Mouse (Mus musculus): ENCODE measurements at regions not wholly inside any gene's neighbourhood (a gene's known extent, or its start where the extent isn't known, plus 50 kb on each side); places are given as distances from the start of the nearest gene placed in this dataset.

DNA sequence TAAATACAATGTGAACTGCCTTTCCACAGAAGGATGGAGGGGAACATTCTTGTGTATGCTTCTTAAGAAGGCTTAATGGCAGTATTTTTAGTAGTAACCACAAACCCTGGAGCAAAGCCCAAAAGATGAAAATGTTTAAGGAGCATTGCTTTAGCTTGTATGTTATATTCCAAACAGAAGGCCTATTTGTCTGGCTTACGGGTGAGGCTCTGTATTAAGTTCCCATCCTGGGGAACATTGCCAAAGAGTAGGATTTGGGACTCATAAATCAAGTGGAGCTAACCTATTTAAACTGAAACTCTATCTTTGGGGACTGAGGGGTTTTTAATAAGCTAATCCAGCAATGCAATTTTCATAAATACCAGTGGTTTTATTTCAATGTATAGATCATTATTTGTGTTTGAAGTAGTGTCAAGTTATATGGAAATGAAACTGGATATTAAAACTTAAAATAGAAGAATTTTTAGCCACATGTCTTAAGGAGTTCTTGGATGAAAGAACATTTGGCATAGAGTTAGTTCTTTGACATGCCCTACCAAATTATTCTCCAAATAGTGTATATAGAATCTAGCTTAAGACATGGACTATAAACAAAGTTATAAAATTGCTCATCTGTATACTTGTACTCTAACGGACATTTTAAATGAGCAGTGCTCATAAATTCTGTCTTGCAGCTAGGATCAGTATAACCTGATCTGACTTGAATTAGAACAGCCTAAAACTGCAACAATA, 401.7 kb upstream of the Actbl2 start:
- CTCF ChIA-PET: no interaction called here
- POLR2A ChIA-PET: no interaction called here
- DNase-seq (ENCODE audit: low read depth, low spot score): no peak
- no peaks in the 10 kb centered on the region for H3K27me3 ChIP-seq
- in situ Hi-C loops (cut with MboI; ENCODE audit: low pct_unique_long_range_greater_than_20kb): no loop called here
- no peak for ATAC-seq
- TF ChIP-seq CTCF (IDR thresholded peaks at IDR 0.05): no peak

DNA sequence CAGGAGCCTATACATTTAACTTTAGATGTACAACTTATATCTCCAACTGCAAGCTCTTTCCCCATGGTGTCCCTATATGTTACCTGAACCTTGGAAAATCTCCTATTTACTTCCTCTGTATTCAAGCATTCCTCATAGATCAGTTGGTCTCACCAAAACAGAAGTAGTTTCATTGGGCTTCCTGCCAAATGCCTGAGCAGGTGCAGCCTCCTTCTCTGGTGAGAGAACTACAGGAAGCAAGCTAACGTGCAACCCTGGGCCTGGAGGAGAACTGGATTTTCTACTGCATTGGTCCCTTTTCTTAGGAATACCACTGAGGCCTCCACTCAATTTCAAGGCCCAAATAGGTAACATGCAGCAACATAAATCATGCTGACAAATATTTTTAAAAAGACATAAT, 400.6 kb upstream of the Actbl2 start:
- CTCF ChIA-PET: no interaction called here
- DNase-seq (ENCODE audit: low read depth, low spot score): no peak
- POLR2A ChIA-PET: no interaction called here
- H3K27me3 ChIP-seq: no peaks in the 10 kb centered on the region
- in situ Hi-C loops (cut with MboI; ENCODE audit: low pct_unique_long_range_greater_than_20kb): no loop called here
- no peak for ATAC-seq
- TF ChIP-seq CTCF (IDR thresholded peaks at IDR 0.05): no peak

DNA sequence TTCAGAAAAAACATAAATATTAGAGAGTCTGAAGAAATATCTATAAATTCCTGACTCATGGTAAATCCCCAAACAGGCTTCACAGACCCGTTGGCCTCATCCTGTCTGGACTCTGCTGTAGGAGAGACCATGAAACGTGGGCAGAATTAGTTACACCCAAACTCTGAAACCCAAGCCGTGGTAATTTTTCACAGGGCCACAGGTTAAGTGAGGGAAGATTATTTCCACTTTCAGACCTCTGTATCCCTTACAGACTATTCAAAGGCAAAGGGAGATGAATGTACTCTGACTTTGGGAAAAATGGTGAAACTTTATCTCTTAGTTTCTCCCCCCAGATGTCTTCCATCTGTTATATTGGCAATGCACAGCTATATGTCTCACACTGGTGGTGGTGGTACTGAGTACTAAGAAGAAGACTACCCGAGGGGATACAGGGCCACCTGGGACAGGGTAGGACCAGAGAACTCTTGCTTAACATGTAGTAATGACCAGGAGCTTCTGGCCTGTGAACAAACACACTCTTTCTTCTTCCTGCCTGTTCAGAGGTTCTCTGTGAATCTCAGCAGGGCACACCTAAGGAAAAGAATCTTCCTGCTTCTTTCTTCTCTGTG, 388.8 kb upstream of the Actbl2 start:
- no peak for TF ChIP-seq CTCF (IDR thresholded peaks at IDR 0.05)
- POLR2A ChIA-PET: no interaction called here
- H3K27me3 ChIP-seq: no peaks in the 10 kb centered on the region
- in situ Hi-C loops (cut with MboI; ENCODE audit: low pct_unique_long_range_greater_than_20kb): loop anchor here (5.0 kb wide), 1 partner anchor 546 kb away; no protein-coding TSS in a partner anchor
- DNase-seq (ENCODE audit: low read depth, low spot score) (no peak), ATAC-seq (no peak)
- CTCF ChIA-PET: interaction anchor here (1.6 kb wide), 1 partner anchor 474 kb away, joined by 5 read pairs; no protein-coding TSS in a partner anchor

DNA sequence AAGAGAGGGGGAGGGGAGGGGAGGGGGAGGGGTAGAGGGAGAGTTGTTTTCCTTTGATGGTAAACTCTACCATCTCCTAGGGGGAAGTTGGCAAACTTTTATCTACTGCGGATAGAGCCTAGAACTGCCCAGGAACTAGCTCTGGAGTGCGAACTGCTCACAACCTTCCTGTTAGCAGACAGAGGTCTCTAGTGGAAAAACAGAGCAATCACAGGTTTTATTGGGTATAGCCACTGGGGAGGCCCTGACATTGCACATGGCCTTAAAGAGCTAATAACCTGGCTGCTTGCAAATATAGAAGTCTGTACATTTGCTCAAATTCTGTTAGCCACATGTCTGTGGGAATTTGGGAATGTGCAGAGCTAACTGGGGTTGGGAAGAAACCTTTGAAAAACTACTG, 388.1 kb upstream of the Actbl2 start:
- TF ChIP-seq CTCF (IDR thresholded peaks at IDR 0.05): peak; percentile 51
- H3K27me3 ChIP-seq: no peaks in the 10 kb centered on the region
- ChIA-PET CTCF (interaction anchor here (1.0 to 1.6 kb wide), 3 partner anchors 25 to 475 kb away, joined by 4 to 5 read pairs (median 4); no protein-coding TSS in a partner anchor), POLR2A (no interaction called here)
- ATAC-seq: no peak
- in situ Hi-C loops (cut with MboI; ENCODE audit: low pct_unique_long_range_greater_than_20kb): loop anchor here (5.0 kb wide), 1 partner anchor 546 kb away; no protein-coding TSS in a partner anchor
- no peak for DNase-seq (ENCODE audit: low read depth, low spot score)

DNA sequence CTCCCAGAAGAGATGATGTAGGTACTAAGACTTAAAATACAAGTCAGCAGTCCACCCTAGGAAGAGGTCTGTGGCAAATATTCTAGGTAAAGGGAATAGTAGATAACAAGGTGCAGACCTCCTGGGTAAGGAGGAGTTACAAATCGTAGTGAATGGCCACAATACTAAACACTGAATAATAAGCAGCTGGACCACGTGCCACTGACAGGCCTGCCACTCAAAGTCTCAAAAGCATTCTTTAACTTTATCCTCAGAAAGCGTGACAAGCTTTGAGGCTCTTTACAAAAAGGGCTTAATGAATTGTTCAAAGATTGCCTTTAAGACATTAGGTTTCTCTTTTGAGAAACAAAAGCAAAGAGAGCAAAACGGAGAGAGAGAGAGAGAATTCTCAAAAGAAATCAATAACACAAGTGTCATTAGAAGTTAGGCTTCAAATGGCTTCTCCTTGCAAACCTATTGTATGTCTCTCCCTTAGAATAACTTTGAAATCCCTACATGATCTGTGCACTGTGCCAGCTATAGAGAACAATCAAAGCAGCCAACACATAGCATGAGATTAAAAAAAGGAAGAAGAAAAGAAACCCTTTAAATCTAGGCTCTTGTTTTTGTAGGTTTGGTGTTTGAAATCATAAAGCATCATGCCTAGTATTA, 383.6 kb upstream of the Actbl2 start:
- in situ Hi-C loops (cut with MboI; ENCODE audit: low pct_unique_long_range_greater_than_20kb): no loop called here
- DNase-seq (ENCODE audit: low read depth, low spot score): no peak
- CTCF ChIA-PET: interaction anchor here (0.9 to 1.4 kb wide), 2 partner anchors 11 to 14 kb away, joined by 3 read pairs; no protein-coding TSS in a partner anchor
- no peak for TF ChIP-seq CTCF (IDR thresholded peaks at IDR 0.05)
- H3K27me3 ChIP-seq: no peaks in the 10 kb centered on the region
- POLR2A ChIA-PET: no interaction called here
- no peak for ATAC-seq

DNA sequence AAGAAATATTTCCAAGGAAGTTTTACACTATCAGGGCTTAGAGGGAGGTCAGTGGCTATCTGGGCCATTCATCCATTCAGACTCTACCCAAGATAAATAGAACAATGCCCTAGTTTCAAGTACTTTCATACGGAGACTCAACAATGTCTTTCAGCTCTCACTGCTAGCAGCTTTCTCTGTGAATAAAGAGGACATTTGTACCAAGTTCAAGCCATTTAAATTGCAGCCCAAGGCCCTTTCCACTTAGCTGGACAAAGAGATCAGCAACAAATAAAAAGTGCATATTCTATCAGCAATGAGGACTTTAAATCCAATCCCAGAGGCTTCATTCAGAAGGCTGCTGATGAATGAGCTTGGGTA, 383.1 kb upstream of the Actbl2 start:
- ChIA-PET CTCF (interaction anchor here (0.9 to 1.4 kb wide), 2 partner anchors 12 to 14 kb away, joined by 3 read pairs; no protein-coding TSS in a partner anchor), POLR2A (no interaction called here)
- TF ChIP-seq CTCF (IDR thresholded peaks at IDR 0.05): no peak
- no peak for DNase-seq (ENCODE audit: low read depth, low spot score)
- ATAC-seq: no peak
- in situ Hi-C loops (cut with MboI; ENCODE audit: low pct_unique_long_range_greater_than_20kb): no loop called here
- H3K27me3 ChIP-seq: no peaks in the 10 kb centered on the region

DNA sequence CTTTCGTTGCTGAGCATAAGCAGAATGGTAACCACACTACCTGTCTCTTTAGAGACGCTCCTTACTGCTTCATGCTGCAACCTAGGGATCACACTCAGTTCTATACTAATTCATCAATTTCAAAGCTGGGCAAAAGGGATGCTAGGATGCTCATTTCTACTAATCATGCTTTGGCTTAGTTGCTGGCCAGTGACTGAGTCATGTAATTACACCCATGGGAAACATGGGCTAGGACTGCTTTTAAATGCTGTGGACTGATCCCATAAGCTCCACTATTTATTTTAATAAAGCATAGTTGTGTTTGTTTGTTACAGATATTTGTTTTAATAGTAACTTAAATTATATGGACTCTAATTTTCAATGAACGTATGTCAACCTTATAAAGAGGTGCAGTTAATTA, 373.2 kb upstream of the Actbl2 start:
- ATAC-seq: no peak
- no peak for TF ChIP-seq CTCF (IDR thresholded peaks at IDR 0.05)
- H3K27me3 ChIP-seq: no peaks in the 10 kb centered on the region
- no peak for DNase-seq (ENCODE audit: low read depth, low spot score)
- POLR2A ChIA-PET: no interaction called here
- CTCF ChIA-PET: interaction anchor here (0.8 to 2.4 kb wide), 2 partner anchors 15 to 134 kb away, joined by 3 to 6 read pairs; no protein-coding TSS in a partner anchor
- in situ Hi-C loops (cut with MboI; ENCODE audit: low pct_unique_long_range_greater_than_20kb): no loop called here

DNA sequence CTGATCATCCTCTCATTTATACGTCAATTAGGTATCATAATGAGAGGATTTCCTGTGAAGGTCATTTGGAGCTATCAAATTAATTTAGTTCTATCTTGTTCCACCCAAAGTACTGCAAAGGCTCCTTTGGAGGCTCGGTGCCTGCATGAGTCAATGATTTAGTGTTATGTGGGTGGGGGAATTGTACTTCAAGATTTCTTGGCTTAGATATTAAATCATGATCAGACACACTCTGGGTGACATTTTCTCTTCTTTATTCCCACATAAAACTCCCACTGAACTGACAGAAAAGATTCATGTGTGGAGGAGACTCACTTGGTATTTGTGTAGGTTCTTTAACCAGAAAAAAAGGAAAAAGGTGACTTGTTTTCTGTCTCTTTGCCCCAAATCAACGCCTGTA, 372.6 kb upstream of the Actbl2 start:
- ChIA-PET POLR2A (interaction anchor here (0.7 kb wide), 1 partner anchor 197 kb away, joined by 3 read pairs; no protein-coding TSS in a partner anchor), CTCF (interaction anchor here (0.8 to 2.4 kb wide), 2 partner anchors 15 to 134 kb away, joined by 3 to 6 read pairs; no protein-coding TSS in a partner anchor)
- no peak for ATAC-seq
- TF ChIP-seq CTCF (IDR thresholded peaks at IDR 0.05): no peak
- H3K27me3 ChIP-seq: no peaks in the 10 kb centered on the region
- in situ Hi-C loops (cut with MboI; ENCODE audit: low pct_unique_long_range_greater_than_20kb): no loop called here
- no peak for DNase-seq (ENCODE audit: low read depth, low spot score)

DNA sequence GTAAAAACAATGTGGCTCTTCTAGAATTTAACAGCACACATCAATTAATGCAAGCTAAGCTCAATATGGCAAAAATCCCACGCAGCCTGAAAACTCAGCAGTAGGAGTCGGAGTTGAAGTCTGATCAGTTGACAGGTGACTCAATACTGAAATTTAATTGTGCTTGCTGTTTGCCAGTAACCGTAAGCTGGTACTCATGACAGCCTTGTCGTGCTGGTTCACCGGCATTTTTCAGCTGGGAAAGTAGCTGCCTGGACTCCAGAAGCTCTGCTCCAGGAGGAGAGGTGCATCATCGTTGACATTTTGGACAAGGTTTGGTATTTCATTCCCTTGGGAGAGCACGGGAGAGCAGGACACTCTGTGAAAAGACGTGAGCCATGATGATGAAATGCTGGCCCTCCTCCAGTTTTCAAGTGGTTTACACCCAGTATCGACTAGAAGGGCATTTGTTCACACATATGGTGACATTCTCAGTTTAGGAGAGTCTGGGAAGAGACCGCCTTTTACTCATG, 372.1 kb upstream of the Actbl2 start:
- ATAC-seq (no peak), DNase-seq (ENCODE audit: low read depth, low spot score) (no peak)
- POLR2A ChIA-PET: no interaction called here
- CTCF ChIA-PET: interaction anchor here (2.4 kb wide), 1 partner anchor 14 kb away, joined by 6 read pairs; no protein-coding TSS in a partner anchor
- H3K27me3 ChIP-seq: no peaks in the 10 kb centered on the region
- no peak for TF ChIP-seq CTCF (IDR thresholded peaks at IDR 0.05)
- in situ Hi-C loops (cut with MboI; ENCODE audit: low pct_unique_long_range_greater_than_20kb): no loop called here

DNA sequence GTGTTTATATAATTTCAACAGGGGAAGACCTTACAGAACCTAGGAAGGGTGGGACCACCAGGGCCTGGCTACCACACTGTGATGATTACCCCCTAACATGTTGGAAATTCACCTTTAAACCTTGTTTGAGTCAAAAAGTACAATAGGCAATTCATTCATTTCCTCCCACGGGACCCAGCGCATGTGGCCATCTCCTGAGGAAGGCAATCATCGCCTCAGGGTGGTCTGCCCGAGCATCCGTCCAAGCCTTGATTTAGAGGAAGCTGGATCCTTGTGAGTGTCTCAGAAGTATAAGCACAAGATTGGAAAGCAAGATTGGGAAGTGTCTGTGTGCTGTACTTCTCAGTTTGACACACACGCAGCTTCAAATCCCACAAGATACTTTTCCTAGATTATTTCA, 360.9 kb upstream of the Actbl2 start:
- DNase-seq (ENCODE audit: low read depth, low spot score) (no peak), ATAC-seq (no peak)
- no peak for TF ChIP-seq CTCF (IDR thresholded peaks at IDR 0.05)
- in situ Hi-C loops (cut with MboI; ENCODE audit: low pct_unique_long_range_greater_than_20kb): no loop called here
- CTCF ChIA-PET: no interaction called here
- H3K27me3 ChIP-seq: no peaks in the 10 kb centered on the region
- POLR2A ChIA-PET: no interaction called here

DNA sequence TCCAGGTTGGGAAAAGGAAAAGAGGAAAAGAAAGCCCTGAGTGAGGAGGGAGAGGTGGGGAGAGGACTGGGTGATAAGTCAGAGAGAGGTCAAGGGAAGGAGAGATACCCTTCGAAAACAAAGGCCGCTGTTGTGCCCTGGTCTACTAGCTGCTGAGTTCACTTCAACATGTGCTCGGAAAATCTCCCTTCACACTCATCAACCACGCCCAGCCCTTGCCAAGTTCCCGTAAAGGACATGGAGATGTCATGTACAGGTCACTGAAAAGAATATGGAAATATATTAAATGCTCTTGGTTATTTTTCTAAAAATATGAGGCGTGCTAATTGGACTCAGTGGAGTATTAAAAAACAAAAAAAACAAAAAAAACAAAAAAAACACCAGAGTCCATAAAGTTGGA, 359.5 kb upstream of the Actbl2 start:
- ChIA-PET POLR2A (no interaction called here), CTCF (no interaction called here)
- H3K27me3 ChIP-seq: no peaks in the 10 kb centered on the region
- DNase-seq (ENCODE audit: low read depth, low spot score) (no peak), ATAC-seq (no peak)
- TF ChIP-seq CTCF (IDR thresholded peaks at IDR 0.05): no peak
- in situ Hi-C loops (cut with MboI; ENCODE audit: low pct_unique_long_range_greater_than_20kb): no loop called here
